Mouse (Mus musculus): Measurements from ENCODE around the gene Tbc1d10c. TPM values are rescaled to one million over a fixed set of nuclear protein-coding genes. Genes with fewer than 3 reads are reported as not detected.

Gene Tbc1d10c
- polyA plus RNA-seq, 1 experiment from 2014 or later, result 0.60 TPM

DNA sequence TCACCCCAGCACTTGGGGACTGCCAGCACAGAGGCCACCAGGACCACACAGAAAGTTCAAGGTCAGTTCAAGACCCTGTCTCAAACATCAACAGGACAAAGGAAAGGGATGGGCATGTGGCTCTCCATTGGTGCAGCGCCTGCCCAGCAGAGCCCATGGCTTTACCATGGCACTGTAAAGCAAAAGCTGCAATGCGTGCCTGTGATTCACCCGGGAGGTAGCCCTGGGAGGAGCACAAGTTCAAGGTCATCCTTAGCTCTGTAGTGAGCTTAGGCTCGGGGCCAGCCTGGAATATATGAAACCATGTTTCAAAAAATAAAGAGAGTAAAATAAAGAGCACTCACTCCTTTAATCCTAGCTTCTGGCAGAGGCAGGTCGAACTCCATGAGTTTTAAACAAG, 39.2 kb downstream of the Tbc1d10c start:
- peaks cover 26% of the 10 kb centered on the region for H3K79me2 ChIP-seq (ENCODE audit: inconsistent target)
- 91% methylated on average over 5 of the region's 5 CpGs for WGBS (ENCODE audit: missing documents)
- no peak overlapping the region for H3K4me3 ChIP-seq (ENCODE audit: inconsistent target)
- peaks cover 47% of the 10 kb centered on the region for H3K36me3 ChIP-seq (ENCODE audit: inconsistent target)
- no peak overlapping the region for H3K27ac ChIP-seq

DNA sequence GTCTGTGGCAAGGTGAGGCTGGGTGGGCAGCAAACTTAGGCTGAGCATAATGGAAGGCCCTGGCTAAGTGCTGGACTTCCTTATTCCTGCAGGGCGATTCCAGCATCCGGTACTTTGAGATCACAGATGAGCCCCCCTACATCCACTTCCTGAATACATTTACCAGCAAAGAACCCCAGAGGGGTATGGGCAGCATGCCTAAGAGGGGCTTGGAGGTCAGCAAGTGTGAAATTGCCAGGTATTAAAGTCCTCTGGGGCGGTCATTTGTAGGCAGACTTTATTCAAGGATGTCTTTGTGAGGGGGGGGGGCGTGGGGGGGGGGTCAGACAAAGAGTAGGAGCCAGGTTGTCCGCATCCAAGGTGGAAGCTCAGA, 39.6 kb downstream of the Tbc1d10c start:
- H3K36me3 ChIP-seq (ENCODE audit: inconsistent target), result peaks cover 43% of the 10 kb centered on the region
- H3K79me2 ChIP-seq (ENCODE audit: inconsistent target), result peaks cover 26% of the 10 kb centered on the region
- H3K27ac ChIP-seq, result no peak overlapping the region
- 84% methylated on average over 4 of the region's 5 CpGs for WGBS (ENCODE audit: missing documents)
- no peak overlapping the region for H3K4me3 ChIP-seq (ENCODE audit: inconsistent target)

DNA sequence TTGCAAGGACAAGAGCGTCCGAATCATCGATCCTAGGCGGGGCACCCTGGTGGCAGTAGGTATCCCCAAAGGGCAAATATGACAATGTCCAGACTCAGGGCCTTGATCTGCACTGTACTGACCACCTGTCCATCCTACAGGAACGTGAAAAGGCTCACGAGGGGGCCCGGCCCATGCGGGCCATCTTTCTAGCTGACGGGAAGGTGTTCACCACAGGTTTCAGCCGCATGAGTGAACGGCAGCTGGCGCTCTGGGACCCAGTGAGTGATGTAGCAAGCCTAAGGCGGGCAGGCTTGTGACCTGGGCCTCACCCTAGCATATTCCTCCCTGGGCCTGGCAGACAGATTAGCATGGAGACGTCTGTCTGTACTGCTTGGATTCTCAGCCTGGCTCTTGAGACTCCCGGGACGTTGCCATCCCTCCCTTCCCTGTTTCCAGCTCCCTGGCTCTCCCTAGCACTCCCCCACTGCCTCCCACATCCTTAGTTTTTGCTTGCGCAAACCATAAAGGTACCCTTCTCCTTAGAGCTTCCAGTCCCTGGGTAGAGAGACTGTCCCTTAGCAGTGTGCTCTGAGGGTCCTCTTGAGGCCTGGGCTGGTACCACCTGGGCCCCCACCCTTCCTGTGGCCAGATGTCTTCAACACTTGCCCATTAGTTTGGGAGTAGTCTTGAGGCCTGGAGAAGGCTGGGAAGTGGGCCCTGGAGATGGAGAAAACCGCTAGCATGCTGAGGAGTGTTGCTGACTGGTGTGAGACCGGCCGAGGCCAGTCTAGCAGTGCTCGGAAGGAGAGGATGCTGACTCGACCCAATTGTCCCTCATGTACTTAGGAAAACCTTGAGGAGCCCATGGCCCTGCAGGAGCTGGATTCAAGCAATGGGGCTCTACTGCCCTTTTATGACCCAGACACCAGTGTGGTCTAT, 40.3 kb downstream of the Tbc1d10c start:
- Histone ChIP-seq H3K36me3 (ENCODE audit: inconsistent target) (peaks cover 41% of the 10 kb centered on the region), H3K27ac (no peak overlapping the region), H3K4me3 (ENCODE audit: inconsistent target) (no peak overlapping the region), H3K79me2 (ENCODE audit: inconsistent target) (peaks cover 26% of the 10 kb centered on the region)
- WGBS (ENCODE audit: missing documents), result 89% methylated on average over 22 of the region's 22 CpGs

DNA sequence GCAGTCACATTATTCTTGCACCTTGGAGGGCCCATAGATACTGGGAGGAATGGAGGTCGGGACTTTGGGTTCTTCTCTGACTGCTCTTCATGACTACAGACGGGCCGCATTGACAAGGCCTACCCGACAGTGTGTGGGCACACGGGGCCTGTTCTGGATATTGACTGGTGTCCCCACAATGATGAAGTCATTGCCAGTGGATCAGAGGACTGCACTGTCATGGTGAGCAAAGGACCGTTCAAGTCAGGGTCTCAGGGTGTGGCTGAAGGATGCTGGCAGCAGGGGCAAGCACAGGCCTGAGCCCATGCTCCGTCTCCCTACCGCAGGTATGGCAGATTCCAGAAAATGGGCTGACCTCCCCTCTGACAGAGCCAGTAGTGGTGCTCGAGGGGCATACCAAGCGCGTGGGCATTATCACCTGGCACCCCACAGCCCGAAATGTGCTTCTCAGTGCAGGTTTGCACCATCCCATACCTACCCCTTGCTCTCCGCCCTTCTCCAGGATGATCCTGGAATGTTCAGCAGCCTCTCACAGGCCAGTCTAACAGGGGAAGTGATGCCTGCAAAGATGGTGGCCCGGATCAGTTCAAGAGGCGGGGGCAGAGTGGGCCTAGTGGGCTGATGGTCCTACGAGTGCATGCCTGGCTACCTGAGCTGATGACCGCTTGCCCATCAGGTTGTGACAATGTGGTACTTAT, 41.2 kb downstream of the Tbc1d10c start:
- H3K36me3 ChIP-seq (ENCODE audit: inconsistent target), result peaks cover 41% of the 10 kb centered on the region
- 97% methylated on average over 16 of the region's 17 CpGs for WGBS (ENCODE audit: missing documents)
- peak overlapping the region; percentile 99 for H3K4me3 ChIP-seq (ENCODE audit: inconsistent target)
- peak overlapping the region; percentile 83; the same call in 1 of the 2 replicates for H3K27ac ChIP-seq
- peaks cover 26% of the 10 kb centered on the region for H3K79me2 ChIP-seq (ENCODE audit: inconsistent target)

DNA sequence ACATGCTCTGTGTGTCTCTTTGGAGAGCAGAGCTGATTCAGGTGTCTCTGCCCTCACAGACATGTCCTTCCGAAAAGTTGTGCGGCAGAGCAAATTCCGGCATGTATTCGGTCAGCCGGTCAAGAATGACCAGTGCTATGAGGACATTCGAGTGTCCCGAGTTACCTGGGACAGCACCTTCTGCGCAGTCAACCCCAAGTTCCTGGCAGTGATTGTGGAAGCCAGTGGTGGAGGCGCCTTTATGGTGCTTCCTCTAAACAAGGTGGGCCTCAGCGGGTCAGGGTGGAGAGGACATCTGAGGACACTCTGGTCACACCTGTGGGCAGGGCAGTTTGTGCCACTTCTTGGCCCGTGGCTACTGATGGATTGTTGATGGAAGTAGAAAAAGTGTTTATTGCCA, 41.8 kb downstream of the Tbc1d10c start:
- 57% methylated on average over 7 of the region's 11 CpGs for WGBS (ENCODE audit: missing documents)
- Histone ChIP-seq H3K79me2 (ENCODE audit: inconsistent target) (peaks cover 26% of the 10 kb centered on the region), H3K36me3 (ENCODE audit: inconsistent target) (peaks cover 41% of the 10 kb centered on the region), H3K4me3 (ENCODE audit: inconsistent target) (peak overlapping the region; percentile 99), H3K27ac (peak overlapping the region; percentile 83)

DNA sequence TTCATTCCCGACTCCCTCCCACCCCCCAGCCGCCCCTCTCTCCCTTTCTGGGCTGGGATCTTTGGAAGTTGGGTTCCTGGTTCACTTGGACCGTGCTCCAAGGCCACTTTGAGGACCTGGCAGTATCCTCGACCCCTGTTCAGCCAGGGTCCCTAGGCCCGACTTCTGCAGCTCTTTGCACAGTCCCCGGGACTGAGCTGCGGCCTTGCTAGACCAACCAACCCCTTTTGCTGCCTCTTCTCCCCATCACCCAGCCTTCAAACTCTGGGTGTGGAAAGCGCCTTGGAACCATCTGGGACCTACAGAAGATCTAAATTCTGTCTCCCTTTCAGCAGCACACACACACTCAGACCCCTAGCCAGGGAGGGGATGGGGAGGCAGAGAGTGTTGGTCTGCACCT, 42.3 kb downstream of the Tbc1d10c start:
- H3K36me3 ChIP-seq (ENCODE audit: inconsistent target), result peaks cover 40% of the 10 kb centered on the region
- 1% methylated on average over 8 of the region's 8 CpGs for WGBS (ENCODE audit: missing documents)
- peaks cover 26% of the 10 kb centered on the region for H3K79me2 ChIP-seq (ENCODE audit: inconsistent target)

DNA sequence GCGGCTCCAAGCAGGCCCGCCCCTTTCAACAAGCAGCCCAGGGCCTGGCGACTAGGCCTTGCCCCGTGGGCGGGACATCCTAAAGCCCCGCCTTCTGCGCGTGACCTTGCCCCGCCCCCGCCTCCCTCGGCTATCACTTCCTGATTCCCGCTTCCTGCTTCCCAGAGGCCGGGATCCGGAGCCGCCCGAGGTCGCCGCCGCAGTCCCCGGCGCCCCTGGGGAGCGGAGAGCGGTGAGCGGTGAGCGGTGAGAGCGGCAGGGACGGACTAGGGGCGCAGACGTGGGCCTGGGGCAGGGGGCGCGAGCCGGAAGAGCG, 42.6 kb downstream of the Tbc1d10c start, which contains the start of gene Coro1b:
Gene Coro1b, plus strand, starts transcription at position 129 of the 316 bp plus-strand sequence.
- H3K79me2 ChIP-seq (ENCODE audit: inconsistent target), result peaks cover 26% of the 10 kb centered on the region
- H3K4me3 ChIP-seq (ENCODE audit: inconsistent target), result peak within 1 kb of the TSS; percentile 99
- peak within 1 kb of the TSS; percentile 83 for H3K27ac ChIP-seq
- under 1% methylated on average over 33 of the region's 33 CpGs for WGBS (ENCODE audit: missing documents)
- peaks cover 36% of the 10 kb centered on the region for H3K36me3 ChIP-seq (ENCODE audit: inconsistent target)

More for the DNA sequence above, 42.3 kb downstream of the Tbc1d10c start:
- peak overlapping the region; percentile 83 for H3K27ac ChIP-seq
- H3K4me3 ChIP-seq (ENCODE audit: inconsistent target), result peak overlapping the region; percentile 99

DNA sequence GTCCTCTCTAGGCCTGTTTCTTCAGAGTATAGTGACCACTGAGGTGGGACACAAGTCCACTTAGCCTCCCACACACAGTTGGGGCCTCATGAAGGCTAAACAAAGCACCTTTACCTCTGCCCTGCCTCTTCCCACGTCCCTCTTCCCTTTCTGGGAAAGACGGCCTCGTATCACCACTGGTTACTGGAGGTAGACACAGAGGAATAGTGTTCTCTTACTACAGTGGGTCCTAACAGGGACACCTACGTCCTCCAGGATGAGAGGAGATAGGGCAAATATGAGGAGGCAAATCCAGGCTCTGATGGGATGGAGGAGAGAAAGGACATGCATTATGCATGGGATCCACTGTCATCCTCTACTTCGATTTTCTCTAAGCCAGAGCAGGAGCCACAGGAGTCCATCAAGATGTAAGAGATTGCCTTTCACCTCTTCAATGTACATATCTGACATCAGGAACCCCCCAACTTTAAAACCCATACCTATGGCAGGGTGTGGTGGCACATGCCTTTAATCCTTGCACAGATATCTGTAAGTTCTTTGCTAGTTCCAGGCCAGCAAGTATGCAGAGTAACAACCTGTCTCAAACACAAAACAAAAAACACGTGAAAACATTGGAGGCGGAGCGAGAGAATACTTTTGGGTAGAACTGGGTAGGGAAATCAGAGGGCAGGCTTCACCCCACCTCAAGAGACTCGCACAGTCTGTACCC, 43.1 kb downstream of the Tbc1d10c start:
- whole genome bisulfite sequencing (ENCODE audit: missing documents), result 43% methylated on average over 9 of the region's 9 CpGs
- H3K27ac ChIP-seq, result peak overlapping the region; percentile 52

DNA sequence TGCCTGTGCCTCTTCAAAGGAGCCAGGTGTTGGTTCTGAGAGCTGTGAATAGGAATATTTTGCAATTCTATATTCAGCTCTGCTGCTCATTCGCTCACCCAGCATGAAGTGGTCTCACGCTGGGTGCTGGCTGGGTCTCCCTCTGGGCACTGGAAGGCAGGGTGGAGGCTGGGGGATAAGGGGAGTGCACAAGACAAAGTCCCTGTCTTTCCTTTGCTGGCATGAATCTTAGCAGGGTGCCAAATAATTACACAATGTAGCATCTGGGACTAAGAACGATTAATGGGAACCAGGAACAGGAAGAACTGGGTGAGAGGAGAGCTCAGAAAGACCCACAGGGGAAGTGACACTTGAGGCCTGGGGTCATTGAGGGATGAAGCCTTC, 44.1 kb downstream of the Tbc1d10c start:
- Histone ChIP-seq H3K27ac (peak overlapping the region; percentile 52), H3K79me2 (ENCODE audit: inconsistent target) (peaks cover 26% of the 10 kb centered on the region), H3K4me3 (ENCODE audit: inconsistent target) (no peak overlapping the region), H3K36me3 (ENCODE audit: inconsistent target) (peaks cover 22% of the 10 kb centered on the region)
- WGBS (ENCODE audit: missing documents), result 50% methylated on average over 3 of the region's 3 CpGs

More for the DNA sequence above, 43.1 kb downstream of the Tbc1d10c start:
- Histone ChIP-seq H3K36me3 (ENCODE audit: inconsistent target) (peaks cover 31% of the 10 kb centered on the region), H3K4me3 (ENCODE audit: inconsistent target) (no peak overlapping the region; the same call in 1 of the 2 replicates), H3K79me2 (ENCODE audit: inconsistent target) (peaks cover 26% of the 10 kb centered on the region)

DNA sequence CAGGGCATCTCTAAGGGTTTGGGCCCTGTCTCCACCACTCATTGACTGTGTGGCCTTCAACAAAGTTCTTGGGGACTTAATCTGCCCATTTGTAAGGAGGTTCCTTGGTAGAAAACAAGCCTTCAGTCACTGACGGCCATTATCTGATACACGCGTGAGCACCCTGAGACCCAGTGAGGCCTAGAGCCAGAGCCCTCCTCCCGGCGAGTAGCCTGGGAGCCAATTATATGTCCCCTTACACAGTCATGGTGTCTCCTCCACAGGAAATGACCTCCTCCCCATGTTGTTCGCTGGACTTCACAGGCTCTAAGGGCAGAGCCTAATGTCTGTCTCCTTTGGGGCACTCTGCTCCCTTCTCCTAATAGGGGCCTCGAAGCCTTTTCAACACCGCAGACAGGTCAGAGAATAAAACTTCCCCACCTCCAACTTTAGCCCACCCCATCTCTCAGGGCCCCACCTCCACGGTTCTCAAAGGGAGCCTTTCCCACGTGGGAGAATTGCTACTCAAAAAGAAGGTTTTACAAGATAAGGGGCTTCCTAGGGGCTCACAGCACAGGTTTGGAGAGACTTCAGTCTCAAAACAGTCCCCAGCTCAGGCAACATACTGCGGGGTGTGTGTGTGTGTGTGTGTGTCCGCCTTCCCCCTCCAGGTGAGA, 44.6 kb downstream of the Tbc1d10c start:
- Histone ChIP-seq H3K27ac (peak overlapping the region; percentile 52), H3K79me2 (ENCODE audit: inconsistent target) (peaks cover 26% of the 10 kb centered on the region), H3K4me3 (ENCODE audit: inconsistent target) (no peak overlapping the region), H3K36me3 (ENCODE audit: inconsistent target) (peaks cover 19% of the 10 kb centered on the region)
- 85% methylated on average over 11 of the region's 12 CpGs for WGBS (ENCODE audit: missing documents)

DNA sequence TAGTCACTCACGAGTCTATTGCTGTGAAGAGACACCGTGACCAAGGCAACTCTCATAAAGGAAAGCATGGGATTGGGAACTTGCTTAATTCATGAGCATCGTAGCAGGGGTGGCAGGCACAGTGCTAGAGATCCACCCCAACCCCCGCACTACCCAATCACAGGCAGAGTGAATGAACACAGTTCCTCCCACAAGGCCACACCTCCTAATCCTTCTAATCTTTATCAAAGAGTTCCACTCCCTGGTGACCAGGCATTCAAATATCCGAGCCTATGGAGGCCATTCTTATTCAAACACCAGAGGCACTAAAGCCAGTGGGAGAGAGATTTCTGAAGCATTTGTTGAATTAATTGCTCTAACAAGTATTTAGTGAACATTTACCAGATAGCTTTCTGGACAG, 45.1 kb downstream of the Tbc1d10c start:
- Histone ChIP-seq H3K79me2 (ENCODE audit: inconsistent target) (peaks cover 24% of the 10 kb centered on the region), H3K36me3 (ENCODE audit: inconsistent target) (peaks cover 13% of the 10 kb centered on the region), H3K27ac (no peak overlapping the region), H3K4me3 (ENCODE audit: inconsistent target) (no peak overlapping the region)
- WGBS (ENCODE audit: missing documents), result 97% methylated on average over 5 of the region's 5 CpGs

DNA sequence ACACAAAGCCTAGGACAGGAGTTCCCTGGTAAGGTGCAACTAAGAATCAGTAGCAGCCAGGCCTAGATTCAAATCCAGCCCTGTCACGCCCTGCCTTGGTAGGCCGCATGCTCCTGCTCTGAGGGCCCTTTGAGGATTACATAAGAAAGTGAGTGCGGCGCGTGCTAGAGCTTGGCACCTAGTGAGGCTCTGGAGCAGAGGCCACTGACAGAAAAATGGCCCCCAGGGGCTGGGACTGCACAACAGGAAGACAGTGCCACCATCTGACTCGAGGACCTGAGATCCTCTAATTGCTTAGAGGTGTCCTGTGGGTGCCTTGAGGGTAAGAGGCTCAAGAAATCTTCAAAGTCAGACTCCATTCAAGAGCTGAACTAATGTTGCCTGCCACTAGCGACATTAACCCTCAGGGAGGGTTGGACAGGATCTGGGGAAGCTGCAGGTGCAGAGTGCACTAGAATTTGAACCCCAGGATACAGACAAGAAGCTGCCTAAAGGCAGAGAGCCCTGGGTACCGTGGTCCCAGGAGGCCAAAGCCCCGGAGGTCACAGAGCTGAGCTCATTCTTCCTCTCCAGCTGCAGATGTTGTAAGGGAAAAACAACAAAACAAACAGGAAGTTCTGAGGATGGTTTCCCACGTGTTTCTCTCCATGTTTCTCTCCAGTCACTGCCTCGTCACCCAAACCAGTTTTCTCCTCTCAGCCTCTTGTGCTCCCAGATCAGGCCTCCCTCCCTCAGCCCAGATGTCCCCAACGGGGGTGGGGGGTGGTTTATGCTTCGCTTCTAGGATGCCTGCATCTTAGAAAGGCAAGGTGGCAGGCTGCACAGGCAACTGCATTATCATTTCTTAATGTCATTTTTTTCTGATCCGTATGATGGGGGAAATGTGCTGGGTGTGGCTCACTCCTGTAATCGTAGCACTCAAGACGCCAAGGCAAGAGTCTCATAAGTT, 46.3 kb downstream of the Tbc1d10c start:
- Histone ChIP-seq H3K36me3 (ENCODE audit: inconsistent target) (peaks cover 2% of the 10 kb centered on the region; the same call in 1 of the 2 replicates), H3K79me2 (ENCODE audit: inconsistent target) (peaks cover 13% of the 10 kb centered on the region), H3K27ac (no peak overlapping the region), H3K4me3 (ENCODE audit: inconsistent target) (no peak overlapping the region)
- WGBS (ENCODE audit: missing documents), result 69% methylated on average over 15 of the region's 16 CpGs

DNA sequence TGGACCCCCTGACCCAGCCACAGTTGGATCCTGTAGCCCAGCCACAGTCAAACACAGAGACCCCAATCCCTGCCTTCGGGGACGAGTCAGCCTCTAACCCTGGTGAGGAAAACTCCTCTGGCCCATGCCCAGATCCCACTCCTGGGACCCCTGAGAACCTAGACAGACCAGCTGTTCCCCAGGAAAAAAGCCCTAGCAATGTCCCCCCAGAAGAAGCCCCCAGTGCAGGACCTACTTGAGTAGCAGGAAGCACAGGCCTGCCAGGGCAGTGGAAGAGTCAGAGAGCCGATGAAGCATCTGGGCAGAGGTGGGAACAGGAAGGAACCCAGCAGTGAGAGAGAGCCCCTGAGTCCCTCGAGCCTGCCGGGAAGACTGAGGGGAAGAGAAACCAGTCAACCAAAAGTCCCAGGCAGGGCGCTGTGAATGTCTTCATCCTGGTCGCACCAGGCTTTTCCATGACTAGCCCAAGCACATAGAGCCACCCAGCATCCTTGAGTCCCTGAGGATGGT, 47.3 kb downstream of the Tbc1d10c start, which contains the start of gene Cabp4:
Gene Cabp4, minus strand, starts transcription at position 275 of the 510 bp plus-strand sequence.
- no peak within 1 kb of the TSS for H3K27ac ChIP-seq
- 61% methylated on average over 7 of the region's 7 CpGs for WGBS (ENCODE audit: missing documents)
- no peaks in the 10 kb centered on the region for H3K36me3 ChIP-seq (ENCODE audit: inconsistent target)
- H3K79me2 ChIP-seq (ENCODE audit: inconsistent target), result peaks cover 3% of the 10 kb centered on the region
- no peak within 1 kb of the TSS for H3K4me3 ChIP-seq (ENCODE audit: inconsistent target)
